Mouse (Mus musculus): ENCODE results near the gene Atxn7l1.
"Not testable (repeated sequence)": the region's sequence is repeated elsewhere in the genome, so short reads cannot be mapped to it uniquely, and the experiment has no call there.

The Atxn7l1 gene

DNA sequence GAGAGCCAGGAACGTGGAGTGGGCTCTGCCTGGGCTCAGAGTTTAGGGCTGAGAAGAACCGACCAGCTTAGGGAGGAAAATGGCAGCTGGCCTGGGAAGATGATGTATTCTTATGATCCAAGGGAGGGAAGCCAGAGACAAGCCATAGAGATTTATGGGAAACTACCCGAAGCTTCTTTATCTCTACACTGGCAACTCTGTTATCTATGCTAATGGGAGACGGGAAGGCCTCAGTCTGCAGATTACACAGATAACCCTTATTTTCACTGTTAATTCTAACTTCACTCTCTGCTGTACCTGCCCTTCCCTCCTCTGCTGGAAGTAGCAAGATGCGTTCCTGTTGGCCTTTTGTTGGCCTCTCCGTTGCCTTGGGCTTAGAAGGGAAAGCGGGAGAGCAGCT is 5.6 kb downstream of the Atxn7l1 start:
- no peak for DNase-seq (ENCODE audit: low spot score in 2 of 2)

DNA sequence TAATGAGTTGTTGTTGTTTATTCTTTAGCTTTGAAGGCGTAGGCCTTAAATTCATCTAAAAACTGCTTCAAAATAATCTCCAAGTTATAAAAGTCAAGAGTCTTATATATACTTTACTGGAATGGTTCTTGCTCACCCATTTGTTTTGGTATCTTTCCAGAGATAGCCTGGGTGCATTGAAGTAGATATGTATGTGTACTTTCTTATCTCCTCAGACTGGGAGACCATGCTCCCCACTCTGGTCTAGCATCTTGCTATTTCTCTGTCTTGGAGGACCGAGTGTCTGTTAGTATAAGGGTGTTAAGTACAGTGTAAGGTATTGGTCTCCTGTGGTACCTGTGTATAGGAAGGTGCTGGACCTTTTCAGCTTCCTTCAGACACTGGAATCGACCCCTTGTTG is 6.4 kb downstream of the Atxn7l1 start:
- DNase-seq (ENCODE audit: low spot score in 2 of 2): no peak

DNA sequence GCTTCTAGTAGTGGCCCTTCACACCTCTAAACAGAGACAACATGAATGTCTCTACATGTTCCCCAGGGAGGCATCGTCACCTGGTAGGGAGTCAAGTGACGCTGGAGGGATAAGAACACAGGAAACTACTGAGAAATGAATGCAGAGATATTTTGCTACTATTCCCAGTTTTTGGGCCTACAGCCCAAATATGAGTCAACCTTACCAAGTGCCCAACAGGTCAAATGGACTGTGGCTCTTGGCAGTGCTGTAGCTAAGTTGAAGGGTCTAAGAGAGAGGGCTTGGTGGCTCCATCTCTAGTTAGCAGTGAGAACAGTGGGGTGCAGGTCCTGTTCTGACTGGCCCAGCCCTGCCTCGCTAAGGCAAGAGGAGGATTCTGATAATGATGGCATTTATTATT is 7.2 kb downstream of the Atxn7l1 start:
- DNase-seq (ENCODE audit: low spot score in 2 of 2): no peak

DNA sequence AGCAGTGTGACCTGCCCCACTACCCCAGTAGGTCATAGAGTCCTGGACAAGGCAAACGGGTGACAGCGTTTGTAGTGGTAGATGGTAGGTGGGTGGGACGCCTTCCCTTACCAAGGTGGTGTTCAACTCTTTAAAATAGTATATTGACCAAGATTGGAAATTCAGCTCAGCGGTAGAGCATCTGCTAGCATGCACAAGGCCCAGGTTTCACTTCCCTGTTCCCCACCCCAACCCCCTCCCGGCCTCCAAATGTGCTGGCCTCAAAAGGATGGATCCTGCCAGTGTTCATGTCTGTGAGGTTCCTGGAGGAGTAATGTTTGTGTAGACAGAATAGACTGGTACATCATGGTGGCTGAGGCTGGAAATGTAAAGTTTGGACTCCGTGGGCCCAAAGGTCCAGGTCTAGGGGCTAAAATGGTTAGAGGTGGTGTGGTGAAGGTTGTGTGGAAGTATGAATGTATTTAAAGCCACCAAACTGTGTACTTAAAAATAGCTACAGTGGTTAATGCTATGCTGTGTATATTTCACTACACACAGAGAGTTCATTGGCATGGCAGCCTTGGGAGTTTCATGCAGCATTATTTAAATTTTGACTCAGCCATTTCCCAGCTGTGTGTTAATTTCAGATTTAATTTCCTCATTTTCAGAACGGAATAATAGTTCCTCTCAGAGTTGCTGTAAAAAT is 9.0 kb downstream of the Atxn7l1 start:
- no peak for DNase-seq (ENCODE audit: low spot score in 2 of 2)

DNA sequence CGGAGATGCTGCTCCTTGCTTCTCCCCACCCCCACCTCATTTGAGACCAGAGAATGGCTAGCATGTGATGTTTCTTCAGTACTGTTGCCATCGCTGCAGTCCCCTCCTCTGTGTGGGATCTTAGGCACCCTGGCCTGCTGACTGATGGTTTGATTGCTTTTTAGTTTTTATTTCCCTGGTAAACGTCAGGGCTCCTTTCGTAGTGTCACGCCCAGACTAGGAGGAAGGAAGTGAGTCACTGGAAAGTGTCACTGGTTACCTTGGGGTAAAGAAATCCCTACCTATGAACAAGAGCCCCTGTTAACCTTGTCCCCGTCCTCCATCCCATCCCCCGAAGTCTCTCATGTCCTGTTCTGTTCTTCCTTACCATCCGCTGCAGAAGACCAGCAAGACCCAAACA is 10.8 kb downstream of the Atxn7l1 start:
- no peak for DNase-seq (ENCODE audit: low spot score in 2 of 2)

DNA sequence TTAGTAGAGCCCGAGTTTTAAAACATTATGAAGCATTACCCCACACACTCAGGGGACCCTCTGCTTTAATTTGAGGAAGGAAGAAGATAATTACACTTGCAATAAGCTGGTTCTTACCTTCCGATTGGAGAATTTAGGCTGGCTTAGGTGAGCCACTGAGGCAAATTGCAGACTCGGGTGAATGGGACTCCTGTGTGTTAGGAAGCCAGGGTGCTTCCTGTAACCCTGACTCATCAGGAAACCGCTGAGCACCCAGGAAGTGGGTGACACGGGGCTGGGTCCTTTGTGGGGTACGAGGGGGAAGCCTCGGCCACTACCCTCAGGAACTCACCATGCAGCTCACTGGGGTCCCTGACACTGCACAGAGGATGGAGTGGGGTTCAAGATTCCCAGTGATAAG is 12.9 kb downstream of the Atxn7l1 start:
- DNase-seq (ENCODE audit: low spot score in 2 of 2): no peak

DNA sequence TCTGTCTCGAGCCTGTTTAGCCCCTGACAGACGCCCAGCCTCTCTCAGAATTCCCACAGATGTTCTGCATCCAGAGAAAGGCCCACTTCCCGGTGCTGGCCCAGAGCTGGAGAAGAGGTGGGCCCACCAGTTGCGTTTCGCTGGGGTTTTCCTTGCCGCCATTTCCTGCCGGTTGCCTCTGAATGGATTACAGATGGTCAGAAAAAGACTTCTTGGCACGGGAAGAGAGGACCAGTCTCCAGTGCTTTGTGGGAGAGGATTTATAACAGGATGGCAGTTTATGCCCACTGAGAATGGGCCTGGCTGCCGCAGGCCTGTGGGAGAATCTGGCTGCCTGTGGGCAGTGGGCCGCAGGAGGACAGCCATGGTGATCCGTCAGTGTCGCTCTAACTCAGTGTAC is 15.0 kb downstream of the Atxn7l1 start:
- no peak for DNase-seq (ENCODE audit: low spot score in 2 of 2)

DNA sequence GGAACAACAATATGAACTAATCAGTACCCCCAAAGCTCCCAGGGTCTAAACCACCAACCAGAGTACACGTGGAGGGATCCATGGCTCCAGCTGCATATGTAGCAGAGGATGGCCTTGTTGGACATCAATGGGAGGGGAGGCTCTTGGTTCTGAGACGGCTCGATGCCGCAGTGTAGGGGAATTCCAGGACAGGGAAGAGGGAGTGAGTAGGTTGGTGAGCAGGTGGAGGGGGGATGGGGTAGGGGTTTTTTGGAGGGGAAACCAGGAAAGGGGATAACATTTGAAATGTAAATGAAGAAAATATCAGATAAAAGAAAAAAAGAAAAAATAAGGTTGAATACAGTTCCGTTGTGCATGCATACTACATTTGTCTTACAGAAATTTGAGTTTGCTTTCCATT is 16.5 kb downstream of the Atxn7l1 start:
- not testable (repeated sequence) for DNase-seq (ENCODE audit: low spot score in 2 of 2)

DNA sequence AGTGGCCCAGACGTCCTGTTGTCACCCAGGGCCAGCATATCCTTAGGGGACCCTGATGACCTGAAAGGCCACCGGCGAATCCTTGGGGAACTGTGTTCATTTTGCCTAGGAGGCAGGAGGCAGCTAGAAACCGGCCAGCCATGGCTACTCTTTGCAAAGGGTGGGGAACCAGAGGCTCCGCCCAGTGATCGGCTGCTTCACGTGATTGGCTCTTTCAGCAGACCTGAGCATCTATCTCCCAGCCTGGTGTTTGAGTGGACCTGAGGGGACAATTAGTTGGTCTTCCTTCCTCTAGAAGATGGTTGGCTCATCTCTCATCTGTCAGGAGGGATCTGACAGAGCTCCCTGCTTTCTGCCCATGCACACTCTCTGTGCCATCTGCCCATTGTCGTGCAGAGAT is 19.2 kb downstream of the Atxn7l1 start:
- DNase-seq (ENCODE audit: low spot score in 2 of 2): no peak

DNA sequence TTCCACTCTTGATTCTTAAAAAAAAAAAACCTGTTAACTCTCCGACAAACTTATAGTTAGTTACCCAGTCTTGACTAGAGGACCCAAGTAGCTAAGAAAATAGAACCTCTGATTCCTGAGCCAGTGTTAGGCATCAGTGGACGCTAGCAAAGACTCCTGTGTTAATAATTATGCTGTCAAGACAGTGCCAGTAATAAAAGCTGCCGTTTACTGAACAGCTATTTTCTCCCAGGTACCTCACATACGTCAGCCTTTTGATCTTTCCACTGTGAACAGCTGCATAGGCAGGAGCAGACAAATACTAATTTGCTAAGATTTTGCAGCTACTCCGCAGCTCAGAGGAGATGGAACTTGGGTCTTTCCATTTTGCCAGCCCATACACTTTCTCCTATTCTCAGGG is 20.1 kb downstream of the Atxn7l1 start:
- no peak for DNase-seq (ENCODE audit: low spot score in 2 of 2)

DNA sequence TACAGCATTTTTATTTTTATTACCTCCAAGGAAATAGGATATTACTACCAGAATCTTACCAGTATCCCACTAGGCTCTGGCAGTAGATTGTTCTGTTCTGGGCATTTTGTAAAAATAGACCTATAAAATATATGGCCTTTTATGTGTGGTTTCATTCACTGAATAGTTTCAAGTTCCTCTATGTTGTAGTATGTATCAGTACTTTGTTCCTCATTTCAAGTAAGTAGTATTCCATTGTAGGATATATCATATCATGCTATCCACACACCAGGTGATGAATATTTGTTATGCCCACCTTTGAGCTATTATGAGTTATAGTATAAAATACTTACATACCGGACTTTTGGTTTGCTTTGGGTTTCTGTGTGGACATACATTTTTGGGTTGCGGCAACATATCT is 21.0 kb downstream of the Atxn7l1 start:
- no peak for DNase-seq (ENCODE audit: low spot score in 2 of 2)

DNA sequence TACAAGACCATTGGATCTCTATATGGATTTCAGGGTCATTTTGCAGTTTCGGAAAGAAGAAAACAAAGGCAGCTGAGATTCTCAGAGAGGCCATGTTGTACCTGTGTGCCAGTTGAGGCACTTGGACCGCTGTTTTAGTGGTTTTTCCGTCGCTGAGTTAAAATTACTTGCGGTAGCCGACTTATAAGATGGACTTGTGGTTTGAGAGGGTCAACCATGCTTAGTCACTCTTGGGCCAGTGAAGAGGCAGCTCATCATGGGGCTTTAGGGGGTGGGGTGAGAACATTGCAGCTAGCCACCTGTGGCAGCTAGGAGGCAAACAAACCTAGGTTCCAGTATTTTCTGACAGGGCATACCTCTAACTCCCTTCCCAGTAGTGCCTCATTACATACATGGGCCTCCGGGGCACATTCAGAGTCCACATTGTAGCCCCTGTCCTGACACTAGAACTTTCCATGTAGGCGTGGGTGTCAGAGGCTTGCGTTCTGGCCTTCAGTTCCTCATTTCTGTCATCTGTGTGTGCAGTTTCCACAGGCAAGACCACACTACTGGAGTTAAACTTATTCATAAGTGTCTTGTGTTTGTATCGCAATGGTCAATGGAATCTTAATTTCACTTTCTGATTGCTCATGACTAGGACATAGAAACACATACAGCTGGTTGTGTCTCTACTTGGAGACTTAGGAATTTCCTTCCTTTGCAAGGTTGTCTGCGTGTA is 22.4 kb downstream of the Atxn7l1 start:
- DNase-seq (ENCODE audit: low spot score in 2 of 2): no peak

DNA sequence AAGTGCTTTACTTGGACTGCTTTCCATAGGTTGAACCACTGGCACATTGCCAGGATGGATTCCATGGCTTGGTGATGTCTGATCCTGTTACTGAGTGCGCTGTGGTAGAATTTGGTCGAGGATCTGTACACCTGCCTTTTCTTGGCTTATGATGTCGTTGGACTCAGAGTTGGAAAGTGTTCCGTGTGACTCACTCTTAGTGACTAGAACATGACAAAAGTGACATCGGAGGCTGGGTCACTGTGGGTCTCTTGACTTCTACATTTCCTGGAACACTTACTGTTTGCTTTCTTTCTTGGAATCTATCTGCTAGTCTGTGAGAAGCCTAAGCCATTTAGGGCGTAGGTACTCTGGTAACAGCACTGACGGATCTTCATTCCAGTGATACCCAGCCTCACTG is 23.3 kb downstream of the Atxn7l1 start:
- DNase-seq (ENCODE audit: low spot score in 2 of 2): no peak

DNA sequence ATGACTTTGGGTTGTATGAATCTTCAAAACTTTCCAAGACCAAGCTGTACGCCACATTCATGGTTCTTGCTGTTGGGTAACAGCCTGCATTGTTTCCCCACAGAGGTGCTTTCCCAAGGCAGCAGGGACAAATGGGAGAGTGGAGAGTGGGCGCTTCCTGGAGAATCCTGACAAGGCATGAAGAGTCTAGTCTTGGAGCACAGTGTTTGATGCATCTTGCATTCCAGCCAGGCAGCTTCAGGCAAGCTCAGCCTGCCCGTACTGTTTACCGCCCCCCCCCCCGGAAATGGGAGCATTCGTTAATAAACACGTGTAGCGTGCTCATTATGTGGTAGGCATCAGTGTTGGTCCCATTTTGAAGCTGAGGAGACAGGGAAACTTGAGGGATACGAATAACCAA is 25.4 kb downstream of the Atxn7l1 start:
- no peak for DNase-seq (ENCODE audit: low spot score in 2 of 2)

DNA sequence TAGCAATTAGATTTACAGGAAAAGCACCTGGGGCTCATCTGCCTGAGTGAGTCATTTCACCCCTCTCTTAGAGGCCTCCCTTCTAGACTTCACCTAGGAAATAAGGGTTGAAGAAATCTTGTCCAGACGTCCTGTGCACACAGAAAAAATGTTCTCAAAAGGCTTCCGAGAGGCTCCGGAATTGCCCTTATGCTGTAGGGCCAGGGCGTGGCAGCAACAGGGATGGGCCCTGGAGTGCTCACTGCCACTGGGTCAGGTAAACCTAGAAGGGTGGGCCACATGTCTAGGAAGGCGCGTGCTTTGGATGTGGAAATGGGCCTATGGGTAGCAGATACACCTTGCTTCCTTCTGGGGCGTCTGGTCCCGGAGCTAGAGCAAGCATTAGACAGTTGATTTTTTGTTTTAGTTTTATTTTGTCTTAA is 26.2 kb downstream of the Atxn7l1 start:
- DNase-seq (ENCODE audit: low spot score in 2 of 2): no peak

DNA sequence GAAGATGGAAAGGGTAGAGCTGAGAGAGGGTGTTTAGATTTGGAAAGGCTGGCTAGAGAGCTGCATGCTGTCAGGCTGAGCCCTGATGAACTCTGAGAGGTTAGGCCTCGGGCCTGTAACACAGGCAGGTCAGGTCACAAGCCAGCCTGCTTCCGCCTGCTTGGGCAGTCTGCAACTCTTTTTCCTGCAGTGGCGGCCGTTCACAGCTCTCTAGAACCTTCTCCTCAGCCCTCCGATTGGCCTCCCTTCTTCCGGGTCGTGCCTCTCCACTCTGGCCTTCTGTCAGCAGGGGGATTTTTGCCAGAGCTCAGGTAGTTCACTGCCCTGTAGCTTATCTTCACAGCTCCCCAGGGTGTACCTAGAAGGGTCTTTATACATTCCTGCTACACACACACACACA is 26.7 kb downstream of the Atxn7l1 start:
- DNase-seq (ENCODE audit: low spot score in 2 of 2): no peak

DNA sequence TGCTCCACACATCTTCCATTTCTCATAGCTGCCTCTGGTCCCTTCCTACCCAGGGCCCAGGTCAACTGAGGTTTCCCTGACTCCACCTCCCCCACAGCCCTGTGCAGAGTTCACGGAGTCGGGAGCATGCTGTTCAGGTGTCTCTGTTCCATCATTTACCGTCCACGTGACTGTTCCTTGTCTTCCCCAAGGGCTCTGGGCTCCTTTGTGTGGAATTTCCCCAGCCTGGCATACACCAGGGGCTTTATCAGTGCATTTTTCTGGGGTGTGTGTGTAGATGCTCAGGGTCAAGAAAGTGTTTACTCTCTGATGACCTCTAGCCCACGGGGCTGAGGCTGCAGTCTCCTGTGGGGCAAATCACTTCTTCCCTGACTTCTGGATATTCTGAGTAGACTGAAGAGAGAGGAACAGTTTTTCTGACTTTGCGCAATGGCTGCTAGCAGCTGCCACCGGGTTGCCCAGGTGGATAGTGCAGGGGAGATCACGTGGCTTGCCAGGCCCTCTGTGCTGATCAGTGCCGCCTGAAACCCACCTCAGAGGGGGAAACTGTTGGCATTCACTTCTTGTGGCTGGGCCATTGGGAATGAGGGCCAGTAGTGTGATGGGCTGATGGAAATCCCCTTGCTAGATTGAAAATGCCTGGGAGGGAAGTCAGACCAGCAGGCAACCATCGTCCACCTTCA is 27.3 kb downstream of the Atxn7l1 start:
- DNase-seq (ENCODE audit: low spot score in 2 of 2): no peak

DNA sequence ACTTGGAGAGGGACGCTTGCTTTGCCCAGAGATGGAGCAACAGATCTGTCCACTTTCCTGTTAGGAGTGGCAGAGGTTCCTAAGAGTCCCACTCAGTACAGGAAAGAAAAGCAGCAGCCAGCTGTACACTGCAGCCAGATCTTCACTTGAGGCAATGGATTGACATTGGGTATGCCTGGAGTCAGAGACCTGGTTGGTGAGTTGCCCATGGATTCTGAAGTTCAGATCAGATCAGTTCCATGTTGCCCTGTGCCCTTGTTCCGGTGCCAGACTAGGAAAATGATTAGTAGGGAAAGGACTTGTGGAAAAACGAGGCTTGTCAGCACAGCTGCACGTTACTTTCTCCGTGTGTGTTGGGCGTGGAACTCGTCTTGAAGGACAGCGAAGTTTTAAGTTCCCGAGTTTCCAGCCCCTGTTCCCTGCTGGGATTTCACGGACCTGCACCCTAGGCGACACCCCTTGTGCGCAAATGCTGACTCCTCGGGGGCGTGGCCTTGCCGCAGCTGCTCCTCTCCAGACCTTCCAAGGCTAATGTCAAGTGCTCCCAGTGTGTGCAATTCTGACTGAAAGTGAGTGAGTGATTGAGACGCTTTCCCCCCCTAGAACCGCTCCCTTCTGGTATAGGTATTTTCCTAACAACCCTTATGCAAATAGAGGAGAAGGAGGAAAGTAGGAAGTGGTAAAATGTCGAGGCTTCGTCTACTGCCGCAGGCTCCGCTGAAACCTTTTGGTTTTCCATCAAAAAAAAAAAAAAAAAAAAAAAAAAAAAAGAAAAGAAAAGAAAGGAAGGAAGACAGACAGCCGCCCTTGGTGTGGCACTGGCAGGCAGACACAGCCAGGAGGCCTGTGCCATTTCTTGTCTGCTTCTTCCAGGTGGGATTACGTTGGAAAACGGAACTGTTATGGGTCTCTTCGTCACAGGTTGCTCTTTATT is 28.4 kb downstream of the Atxn7l1 start:
- DNase-seq (ENCODE audit: low spot score in 2 of 2): no peak

DNA sequence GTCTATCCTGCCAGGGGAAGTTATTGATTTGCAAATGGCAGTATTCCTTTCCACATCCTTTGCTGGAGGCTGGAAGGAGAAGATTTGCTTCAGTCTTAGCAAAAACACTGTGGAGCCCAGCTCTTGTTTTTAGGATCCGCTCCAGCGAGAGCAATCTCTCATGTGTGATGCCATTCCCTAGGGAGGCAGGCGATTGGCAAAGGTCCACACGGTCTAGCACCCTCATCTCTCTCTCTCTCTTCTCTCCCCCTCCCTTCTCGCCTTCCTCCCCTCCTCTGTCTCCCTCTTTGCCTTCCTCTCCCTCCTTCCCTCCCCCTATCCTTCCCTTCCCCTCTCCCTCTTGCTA is 29.0 kb downstream of the Atxn7l1 start:
- no peak for DNase-seq (ENCODE audit: low spot score in 2 of 2)

DNA sequence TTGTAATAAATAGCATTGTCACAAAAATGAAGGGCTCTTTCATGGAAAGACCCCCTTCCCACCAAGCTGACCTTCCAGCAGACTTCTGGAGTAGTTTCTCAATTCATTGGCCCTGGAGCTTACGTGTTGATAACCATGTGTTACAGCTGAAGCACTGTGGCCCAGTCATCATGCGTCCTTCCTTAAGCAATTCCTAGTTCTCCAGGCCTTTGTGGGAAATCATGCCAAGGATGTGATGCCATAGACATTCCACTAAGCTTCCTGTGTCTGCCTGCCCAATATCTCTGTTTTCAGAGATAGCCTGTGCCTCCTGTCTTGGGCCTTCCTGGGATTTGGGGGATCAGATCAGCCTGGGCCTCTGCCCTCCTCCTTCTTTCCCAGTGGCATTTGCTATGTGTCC is 32.9 kb downstream of the Atxn7l1 start:
- DNase-seq (ENCODE audit: low spot score in 2 of 2): no peak

DNA sequence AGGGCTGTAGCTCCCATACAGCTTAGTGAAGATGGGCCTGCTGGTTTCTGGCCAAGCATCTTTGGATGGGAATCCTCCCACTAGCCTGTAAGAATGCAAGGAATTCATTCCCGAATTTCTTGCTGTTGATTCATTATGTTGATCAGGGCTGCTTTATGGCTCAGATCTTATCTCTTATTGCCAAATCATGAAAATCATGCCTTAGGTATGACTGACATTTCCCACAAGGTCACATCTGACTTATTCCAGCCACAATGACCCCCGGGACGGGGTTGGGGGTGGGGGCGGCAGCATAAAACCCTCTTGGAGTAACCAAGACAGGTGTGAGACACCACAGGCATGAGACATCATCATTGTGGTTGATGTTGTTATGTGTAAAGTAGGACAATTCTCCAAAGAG is 34.4 kb downstream of the Atxn7l1 start:
- DNase-seq (ENCODE audit: low spot score in 2 of 2): no peak

Measured in left cerebral cortex, adult 9 months (tissue).